Mouse (Mus musculus): Measurements from ENCODE around the gene Gm11096.
A peak's percentile ranks its signal among the peaks of the same experiment; 100 is the strongest.

The Gm11096 gene

DNA sequence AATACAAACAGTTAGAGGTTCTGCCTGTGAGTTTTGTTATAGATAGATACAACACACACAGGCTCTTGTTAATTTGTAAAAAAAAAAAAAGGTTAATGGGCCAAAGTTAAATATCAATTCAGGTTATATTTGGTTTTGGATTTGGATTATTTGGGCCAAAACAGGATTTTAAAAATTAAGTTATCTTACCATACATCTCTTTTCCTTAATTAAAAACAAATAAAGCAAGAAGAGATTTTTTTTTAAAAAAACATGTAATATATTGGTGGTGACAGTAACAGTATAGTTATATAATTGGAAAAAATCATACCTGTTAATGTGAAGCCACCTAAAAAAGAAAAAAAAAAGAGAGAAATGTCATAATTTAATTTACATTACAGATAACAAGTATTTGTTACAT is at the start of gene Gm11096:
TSS of gene Gm11096 (plus strand) at position 301 of the 400 bp plus-strand sequence.
- DNase-seq: no peak

DNA sequence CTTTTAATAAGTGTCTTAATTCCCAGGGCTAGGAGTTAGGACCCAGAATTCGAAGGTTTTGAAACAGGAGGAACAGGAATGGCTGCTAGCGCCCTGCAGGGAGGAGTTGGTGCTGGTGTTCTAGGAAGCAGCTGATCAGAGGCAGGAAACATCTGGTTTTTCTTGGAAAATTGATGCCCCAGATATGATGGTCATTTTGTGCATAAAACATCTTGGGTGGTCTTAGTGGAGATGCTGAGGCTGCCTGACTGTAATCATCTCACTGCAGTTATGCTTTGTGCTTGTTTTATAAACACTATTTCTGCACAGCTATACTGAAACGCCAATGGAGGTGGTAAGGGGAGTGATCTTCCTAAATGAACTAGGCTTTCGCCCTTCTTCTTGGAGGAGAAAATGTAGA is 48.5 kb upstream of the Gm11096 start:
- DNase-seq: peak in 1 of 2 experiments; percentile 30

DNA sequence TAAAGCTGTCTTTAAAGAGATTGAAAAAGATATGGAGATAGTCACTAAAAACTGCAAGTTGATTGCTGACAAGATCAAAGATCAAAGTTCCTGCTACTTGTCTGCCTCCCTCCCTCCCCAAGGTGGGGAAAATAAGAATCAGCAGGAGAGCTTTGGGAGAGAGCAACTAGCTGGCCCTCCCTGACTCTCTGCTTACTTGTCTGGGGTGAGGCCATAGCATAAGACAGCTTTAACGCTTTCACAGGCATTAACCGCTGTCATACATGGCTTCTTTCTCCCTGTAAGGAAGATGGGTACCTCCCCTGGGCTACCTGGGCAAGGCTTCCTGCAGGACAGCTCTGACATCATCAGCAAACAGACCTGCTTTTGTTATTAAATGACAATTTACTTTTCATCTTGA is 47.4 kb upstream of the Gm11096 start:
- no peak for DNase-seq

DNA sequence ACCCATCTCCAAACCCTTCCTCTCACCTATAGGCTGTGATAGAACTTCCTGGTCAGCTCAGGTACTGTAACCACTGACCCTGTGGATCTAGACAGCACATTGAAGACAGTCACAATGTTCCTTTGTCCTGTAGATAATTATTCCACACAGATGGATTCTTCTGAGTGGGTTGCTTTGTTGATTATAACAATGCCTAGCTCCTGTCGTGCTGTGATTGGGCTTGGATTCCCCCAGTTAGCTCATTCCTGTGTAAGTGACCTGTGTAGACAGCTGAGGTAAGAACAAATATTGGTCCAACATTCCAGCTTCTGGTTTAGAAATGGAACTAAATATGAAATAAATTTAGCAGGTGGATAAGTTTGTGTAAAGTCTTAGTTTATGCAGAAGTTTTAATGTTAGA is 44.1 kb upstream of the Gm11096 start:
- no peak for DNase-seq

DNA sequence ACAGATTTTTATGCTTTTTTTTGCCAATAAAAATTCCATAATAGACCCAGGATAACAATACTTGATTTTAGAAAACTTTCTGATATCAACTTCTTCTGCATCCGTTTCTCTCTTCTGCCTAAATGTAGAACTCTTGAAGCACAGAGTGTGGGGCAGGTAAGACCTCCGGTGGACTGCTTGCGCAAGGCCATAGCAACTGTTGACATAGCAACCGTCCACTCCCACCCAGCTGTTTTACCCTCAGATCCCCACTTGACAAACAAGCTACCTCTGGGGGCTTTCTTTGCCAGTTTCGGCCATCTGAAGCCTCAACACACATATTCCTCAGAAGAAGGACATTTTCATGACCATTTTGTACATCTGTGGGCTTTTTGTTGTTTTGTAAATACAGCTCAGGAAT is 41.2 kb upstream of the Gm11096 start:
- no peak for DNase-seq

DNA sequence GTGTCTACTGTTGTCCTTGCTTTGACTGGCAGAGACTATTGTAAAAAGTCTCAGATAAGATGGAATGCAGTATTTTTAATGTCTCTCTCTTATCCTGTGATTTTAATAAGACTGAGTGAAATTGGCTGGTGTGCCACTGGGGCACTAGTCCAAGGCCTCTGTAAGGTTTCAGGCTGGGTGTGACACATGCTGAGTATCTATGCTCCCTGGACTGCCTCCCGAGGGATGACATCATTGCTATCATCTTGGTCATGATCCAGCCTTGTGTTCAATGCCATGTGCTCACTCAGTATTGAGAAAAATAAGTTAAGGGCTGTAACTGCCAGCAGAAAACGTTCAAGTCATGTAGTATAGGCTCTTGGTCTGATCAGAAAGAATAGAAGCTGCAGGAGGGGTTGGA is 38.9 kb upstream of the Gm11096 start:
- no peak for DNase-seq

DNA sequence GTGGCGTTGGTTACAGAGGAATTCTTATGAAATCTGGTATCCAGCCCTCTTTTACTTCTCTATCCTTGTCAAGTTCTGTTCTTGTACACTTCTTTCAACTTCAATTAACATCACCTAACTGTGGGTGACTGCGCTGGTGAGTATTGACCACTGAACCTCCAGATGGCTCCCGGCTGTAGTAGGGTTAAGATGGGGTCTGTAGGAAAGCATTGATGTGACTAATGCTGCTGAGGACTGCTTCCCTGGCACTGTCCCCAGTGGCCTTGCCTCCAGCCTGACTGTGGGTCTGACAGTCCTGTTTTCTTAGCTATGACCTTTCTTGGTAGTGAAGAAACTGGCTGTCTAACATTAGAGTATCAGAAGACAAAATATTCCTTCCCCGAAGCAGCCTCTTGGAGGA is 38.4 kb upstream of the Gm11096 start:
- peak; percentile 34 to 48 for DNase-seq

DNA sequence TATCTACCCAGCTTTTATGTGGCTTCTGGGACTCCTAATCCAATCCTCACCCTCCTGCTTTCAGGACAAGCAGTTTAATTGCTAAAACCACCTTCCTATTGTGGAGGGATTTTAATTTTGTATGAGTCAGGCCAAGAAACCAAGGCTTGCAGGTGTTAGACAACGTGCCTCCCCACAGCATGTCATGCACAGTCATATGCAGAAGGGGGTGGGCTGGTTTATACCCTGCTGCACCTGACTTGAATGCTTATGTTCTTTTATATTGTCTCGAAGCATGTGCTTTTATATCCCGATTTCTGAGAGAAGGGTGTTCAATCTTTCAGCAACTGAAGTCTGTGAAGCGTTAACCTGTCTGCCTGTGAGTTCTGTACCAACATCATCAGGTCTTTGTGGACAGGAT is 37.3 kb upstream of the Gm11096 start:
- DNase-seq: no peak

DNA sequence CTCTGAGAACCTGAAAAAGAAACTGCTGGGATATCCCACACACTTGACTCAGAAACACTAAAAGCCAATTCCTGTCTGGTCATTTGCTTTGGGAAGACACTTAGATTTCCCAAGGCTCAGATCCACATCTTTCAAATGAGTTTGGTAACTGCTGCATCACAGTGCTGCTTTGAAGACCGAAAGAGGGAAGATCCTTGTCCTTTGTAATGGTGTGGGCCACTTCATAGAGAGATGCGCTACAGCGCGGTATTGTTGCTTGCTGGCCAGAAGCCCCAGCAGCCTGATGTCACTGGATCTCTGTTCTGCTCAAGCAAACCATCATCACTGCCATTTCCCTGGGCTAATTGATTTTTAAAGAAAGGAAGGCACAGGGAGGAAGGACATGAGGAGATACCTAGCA is 28.8 kb upstream of the Gm11096 start:
- DNase-seq: no peak

DNA sequence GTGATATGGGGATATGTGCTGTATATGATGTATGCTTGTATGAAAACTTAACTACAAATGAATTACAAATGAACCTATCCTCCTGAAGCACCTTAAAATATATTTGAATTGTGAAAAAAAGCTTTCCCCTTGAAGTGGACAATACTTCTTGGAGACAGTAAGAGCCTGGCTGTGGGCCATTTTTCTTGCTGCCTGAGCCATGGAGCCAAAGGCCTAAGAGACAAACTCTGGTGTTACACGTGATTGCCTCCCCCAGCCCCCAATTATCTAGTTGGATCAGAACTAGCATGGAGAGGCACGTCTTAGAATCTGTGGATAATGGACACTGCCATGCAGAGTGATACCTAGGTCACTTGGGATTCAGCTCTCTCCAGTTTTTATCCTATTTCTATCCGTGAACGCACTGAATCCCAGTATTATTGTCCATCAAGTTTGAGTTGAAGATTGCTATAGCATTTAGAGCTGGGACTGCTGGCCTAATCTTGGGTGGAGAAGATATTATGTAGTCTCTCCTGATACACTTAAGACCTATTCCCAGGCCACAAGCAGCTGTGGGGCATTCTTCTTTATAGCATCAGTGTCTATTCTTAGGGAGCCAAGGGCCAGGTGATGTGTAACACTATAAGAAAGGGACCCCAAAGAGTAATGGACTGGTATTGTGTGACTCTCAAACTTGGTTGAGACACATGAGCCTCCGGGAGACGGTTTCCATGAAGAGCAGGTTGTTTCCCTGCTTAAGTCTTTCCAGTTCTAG is 25.0 kb upstream of the Gm11096 start:
- DNase-seq: no peak

DNA sequence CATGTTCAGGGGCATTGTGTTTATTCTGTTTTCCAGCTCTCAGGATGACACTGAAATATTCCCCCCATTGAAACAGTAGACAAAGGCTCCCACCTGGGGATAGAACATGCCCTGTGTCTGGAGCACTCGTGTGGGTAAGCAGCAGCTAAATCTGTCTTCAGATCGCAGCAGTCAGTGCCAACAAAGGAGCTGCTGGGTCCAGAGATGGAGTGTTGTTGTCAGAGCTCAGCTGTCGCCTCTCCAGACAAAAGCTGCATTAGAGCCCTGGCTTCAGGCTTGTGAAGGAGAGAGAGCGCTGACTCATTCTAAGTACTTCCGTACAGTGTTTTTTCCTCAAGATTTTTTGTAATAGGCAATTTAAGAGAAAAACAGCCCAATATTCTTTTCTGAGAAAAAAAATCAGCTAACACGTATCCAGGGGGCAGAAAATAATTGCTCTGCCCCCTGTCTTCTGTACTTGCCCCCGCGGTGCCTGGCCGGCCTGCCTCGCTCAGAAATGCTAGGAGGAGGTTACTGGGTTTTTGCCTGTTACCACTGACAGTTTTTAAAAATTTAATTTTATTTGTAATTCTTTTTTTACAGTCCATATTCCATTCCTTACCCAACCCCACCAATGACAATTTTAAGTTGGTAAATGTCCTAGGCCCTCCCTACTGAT is 21.6 kb upstream of the Gm11096 start:
- no peak for DNase-seq

DNA sequence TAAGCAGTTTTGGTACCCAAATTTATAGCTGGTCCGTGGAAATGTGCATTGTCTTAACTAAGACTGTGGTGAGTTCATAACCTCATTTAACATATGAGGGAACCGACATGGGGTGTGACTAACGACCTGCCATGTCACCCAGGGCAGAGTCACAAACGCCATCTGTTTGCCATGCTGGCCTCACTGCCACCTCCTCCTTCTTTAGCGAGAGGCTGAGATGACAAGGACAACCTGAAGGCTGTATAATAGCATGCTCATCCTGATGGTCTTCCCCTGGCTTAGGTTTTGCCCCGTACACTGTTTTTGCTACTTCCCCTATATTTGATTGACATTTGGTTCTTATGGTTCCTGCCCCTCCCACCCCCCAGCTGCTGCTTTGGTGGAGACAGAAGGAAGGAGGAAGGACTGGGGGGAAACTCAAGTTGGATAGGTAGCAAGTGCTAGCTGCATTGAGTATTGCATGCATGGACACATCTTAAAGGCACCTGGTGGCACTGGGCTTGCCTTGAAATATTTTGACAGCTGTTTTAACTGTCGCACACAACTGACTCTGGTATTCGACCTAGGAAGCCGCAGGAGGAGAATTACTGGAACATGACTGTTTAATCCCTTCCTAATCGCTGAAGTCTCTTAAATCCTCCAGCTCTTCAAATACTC is 17.2 kb upstream of the Gm11096 start:
- peak in 1 of 2 experiments; percentile 20 for DNase-seq

DNA sequence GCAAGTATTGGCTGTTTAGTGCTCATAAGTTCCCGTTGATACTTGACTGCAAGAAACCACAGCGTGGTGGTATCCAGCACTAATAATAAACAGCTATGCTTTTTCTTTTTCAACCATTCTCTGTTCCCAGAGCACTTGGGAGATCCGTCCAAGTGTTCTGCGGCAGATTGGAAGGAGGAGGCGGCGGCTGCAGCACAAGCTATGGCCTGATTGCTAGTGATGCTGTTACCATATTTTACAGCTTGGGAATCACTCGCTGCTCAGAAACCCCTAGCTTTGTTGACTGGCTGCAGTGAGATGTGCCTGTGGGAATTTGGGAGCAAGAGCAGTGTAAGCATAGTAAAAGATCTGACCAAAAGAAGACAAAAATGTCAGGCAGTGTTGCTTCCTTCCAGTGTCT is 14.3 kb upstream of the Gm11096 start:
- DNase-seq: no peak

DNA sequence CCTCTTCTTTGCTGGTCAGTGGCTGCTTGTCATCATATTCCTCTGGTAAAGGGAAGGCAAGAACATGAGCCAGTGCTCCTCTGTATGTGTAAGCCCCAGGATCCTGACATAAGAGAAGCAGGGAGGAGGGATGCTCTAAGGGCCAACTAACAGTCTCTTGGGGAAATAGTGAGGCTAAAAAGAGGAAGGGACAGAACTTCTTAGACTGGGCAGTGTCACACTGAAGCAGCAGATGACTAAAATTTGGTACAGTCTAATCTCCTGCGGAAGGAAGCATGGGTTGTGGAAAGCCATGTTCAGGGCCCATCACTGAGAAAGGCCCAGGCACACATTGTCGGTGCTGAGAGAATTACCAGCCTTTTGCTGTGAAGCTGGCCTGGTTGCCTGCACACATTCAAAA is 8.8 kb upstream of the Gm11096 start:
- DNase-seq: no peak

DNA sequence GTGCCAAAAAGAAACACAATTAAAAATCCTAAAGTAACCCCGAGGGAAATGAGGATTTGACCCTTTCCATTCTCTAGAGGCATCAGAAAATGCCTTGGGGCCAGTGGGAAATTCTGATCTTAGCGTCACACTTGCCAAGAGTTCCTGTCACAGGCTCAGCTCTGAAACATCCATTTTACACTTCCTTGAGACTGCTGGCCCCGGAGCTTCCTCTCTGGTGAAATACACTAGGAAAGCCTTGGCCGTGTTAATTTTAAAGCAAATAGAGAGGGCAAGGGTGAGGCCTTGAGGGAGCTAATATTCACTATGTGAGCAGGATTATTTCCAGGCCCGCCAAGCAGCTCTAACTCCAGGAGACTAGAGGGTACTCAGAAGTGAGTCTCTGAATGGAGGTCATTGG is 8.4 kb upstream of the Gm11096 start:
- DNase-seq: peak; percentile 47 to 54

DNA sequence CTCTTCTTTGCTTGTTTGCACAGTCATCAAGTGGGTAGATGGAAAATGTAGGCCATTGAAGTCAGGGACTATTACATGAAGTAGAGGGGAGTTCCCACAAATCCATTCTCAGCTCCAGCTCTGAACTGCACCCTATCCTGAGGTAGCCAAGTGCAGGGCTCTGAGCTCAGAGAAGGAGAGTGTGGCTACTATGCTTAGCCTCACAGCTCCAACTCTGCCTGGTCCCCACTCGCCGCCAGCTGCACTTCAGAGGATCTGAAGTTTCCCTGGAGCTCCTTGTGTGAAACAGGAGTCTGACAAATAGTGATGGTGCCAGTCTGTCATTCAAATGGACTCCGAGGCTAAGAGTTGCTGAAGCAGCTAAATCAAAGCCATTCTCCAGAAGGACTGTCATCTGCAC is 13.7 kb downstream of the Gm11096 start:
- DNase-seq: no peak

DNA sequence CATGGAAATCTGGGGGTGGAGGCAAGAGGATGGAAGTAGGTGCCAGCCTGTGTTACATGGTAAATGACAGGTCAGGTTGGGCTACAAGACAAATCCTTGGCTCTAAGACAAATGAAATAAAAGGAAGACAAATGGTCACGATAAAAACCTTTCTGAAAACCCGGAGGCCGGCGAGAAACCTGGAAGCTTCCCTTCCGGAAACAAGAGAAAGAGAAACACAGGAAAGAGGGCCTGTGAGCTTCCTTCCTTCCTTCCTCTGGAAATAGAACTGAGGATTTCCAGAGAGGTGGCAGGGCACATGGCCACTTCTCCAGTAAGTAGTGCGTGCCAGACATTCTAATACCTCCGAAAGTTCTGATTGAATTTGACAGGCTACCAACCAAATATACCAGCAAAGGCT is 14.4 kb downstream of the Gm11096 start:
- DNase-seq: no peak

DNA sequence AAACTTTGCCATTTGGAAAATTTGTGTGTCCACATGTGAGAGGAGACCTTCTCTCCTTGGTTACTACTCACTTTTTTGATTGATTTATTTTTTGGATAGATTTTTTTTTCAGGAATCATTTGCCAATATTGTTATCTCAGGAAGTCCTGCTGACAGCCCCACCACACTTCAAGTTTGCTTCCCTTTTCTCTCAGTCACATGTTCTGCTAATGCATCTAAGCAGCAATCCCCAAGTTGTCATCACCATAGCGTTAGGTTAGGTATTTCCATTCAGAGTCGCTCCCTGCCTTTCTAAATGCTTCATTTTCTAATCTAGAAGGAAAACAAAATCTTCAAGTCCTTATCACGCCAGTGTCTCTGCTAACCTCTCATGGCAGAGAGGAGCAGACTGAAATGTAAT is 17.8 kb downstream of the Gm11096 start:
- DNase-seq: no peak

DNA sequence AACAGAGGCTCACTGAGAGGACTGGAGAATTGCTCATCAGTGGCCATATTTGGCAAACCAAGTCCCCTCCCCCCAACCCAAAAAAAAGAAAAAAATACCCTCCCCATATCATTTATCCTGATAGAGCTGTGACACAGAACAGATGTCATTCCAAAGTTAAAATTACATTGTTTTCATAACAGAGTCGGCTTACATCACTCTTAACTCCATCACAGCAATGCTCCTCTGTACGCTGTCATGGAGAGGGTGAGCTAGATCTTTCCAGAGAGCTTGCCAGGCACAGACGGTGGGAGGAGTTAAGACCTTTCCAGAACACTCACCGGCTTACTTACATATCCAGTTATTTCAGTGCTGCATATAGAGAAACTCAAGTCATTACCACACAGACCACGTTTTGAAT is 27.4 kb downstream of the Gm11096 start:
- DNase-seq: peak in 1 of 2 experiments; percentile 3

DNA sequence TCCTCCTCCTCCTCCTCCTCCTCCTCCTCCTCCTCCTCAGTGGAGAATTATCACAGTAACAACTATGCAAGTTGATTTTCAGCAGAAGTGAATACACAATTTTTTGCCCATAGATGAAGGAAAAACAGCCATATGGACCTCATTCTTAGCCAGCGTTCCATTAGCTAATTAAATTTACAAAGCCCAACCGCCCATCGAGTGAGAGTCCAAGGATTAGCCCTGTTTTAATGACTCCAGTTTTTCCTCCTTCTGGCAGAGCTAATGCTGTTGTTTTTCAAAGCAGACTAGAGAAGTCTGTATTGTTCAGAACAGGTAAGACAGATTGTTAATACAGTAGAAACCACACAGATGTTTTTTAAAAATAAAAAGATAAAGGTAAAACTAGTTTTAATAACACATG is 31.8 kb downstream of the Gm11096 start:
- DNase-seq: no peak

DNA sequence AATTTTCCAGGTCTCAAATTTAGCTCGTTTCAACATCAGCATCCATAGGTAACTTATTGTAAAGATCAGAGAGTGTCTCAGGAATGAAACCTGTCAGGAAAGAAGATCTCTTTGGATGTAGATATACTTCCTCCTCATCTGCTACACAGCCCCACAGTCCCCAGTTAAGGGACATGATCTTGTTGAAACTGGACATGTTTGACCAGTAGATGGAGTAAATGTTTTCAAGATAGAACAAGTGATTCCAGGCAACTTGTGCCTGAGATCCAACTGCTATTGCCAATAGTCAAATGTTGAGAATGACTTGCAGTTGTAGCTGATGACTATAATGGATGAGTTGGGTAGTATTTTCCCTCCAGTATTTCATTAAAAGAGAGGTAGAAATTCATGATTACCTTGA is 35.9 kb downstream of the Gm11096 start:
- DNase-seq: no peak

DNA sequence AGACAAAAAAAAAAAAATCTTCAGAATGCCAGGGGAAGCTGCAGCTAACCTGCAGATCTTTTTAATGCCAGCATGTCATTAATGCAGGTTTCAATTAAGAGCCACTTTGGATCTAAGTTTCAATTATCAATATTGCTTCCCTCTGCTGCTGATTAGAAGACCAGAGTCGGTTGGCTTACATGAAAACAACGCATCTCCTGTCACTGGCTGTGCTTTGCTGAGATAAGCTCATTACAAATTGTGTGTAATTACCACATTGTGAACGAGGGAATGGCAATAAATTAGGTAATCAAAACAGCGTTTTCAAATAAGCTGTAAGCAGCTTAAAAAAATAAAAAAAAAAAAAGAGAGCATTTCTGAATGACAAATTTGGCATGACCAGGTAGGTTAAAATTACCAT is 38.2 kb downstream of the Gm11096 start:
- no peak for DNase-seq

DNA sequence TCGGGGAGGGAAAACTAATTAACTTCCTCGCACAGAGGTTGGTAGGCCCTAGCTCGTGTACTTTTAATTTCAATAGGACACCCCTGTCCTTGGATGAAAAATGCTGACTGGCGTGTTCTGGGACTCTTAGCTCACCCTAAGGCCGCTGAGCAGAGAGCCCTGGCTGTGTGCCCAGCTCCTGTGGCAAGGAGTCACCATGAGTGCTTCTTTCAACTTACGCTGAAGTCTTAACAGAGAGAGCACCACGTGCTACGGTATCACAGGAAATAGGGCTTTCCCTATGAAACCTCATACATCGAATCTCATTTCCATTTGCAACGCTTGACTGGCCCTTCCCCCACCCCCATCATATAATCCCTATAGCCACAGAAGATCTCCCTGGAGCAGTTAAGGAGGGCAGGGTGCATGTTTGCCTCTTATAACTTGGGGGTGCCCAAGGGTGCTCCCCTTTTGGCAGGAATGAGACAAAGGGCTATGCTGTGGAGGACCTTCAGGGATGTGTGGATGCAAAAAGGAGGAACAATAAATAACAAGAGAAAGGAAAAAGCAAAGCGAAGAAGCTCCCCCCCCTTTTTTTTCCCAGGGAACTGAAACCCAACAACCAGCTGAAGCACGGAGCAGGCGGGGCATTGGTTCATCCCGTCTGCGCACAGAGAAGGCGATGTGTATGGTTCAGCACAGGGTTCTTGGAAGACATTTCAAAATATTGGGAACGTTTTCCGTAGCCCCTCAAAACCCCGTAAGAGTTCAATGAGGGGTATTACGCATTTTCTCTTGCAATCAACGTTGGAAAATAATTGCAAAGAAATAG is 39.0 kb downstream of the Gm11096 start:
- DNase-seq: peak; percentile 82 to 88
